12 mouse cellular contexts compared by ENCODE assay signal in the genomic region with DNA sequence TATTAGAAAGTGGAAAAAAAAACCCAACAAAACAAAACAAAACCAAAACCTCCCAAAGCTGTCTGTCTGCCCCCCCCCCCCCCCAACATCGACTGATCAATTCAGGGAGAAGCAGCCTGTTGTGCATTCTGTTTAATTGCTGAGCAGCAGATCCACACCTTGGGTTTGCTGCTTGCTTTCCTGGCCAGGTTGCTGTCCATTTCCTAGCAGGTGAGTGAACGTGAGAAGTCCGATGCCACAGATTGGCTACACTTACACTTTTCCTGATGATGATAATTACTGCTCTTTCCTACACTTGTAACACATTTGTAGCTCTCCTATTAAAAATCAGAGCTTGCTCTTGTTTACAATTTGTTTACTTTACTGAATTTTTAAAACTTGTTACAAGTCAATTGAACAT. TPM values are rescaled to one million over a fixed set of nuclear protein-coding genes. Genes with fewer than 3 reads are reported as not detected.
DNase-seq lines count a peak whose midpoint lies in the region; ATAC-seq and TF ChIP-seq lines count a peak whose summit lies in the region.
"Had no signal": no experiment of that assay in that cellular context is flagged by ENCODE, and none has a peak within 500 bp of the region (broad histone marks: within the 10 kb centered on the region; RNA-seq: fewer than 3 reads in every experiment).

No protein-coding gene starts in this region.

- H3K36me3 ChIP-seq in liver, postnatal 0 days (replicated peaks; ENCODE audit: insufficient read depth, low read length), result no peaks in the 10 kb centered on the region
- no peaks in the 10 kb centered on the region for H3K36me3 ChIP-seq in liver, embryonic 11.5 days (ENCODE audit: control insufficient read depth, insufficient read depth, low read length)
- no peaks in the 10 kb centered on the region for H3K36me3 ChIP-seq in CH12.LX (replicated peaks in 1 of 2; ENCODE audit: control insufficient read depth in 1 of 2, insufficient read depth in 1 of 2, low read length in 1 of 2)
- H3K36me3 ChIP-seq in embryonic facial prominence, embryonic 15.5 days, result no peaks in the 10 kb centered on the region
- H3K36me3 ChIP-seq: limb, embryonic 12.5 days had no signal

- in situ Hi-C loops in CH12.LX (cut with MboI; ENCODE audit: low pct_ligation_motif_present, low pct_unique_long_range_greater_than_20kb, low sequenced_read_pairs), result loop anchor here (25.0 kb wide), 2 partner anchors 656 to 1319 kb away; no protein-coding TSS in a partner anchor

- 0 out of 2 replicates have a peak, but pooled peaks cover 13% of the 10 kb centered on the region for H3K27me3 ChIP-seq in liver, postnatal 0 days (ENCODE audit: insufficient read depth, low read length)
- no peaks in the 10 kb centered on the region for H3K27me3 ChIP-seq in liver, embryonic 11.5 days (replicated peaks; ENCODE audit: control insufficient read depth, insufficient read depth, low read length)
- no peaks in the 10 kb centered on the region for H3K27me3 ChIP-seq in CH12.LX (replicated peaks)
- H3K27me3 ChIP-seq in embryonic facial prominence, embryonic 15.5 days, result peaks cover 3% of the 10 kb centered on the region; the same call in 1 of the 2 replicates

- TF ChIP-seq EP300 in liver, postnatal 0 days (IDR thresholded peaks at IDR 0.05; ENCODE audit: low read depth), result no peak
- no peak for TF ChIP-seq EP300 in CH12.LX (IDR thresholded peaks at IDR 0.05; ENCODE audit: low read length)

- no peak for TF ChIP-seq POLR2A in CH12.LX (IDR thresholded peaks at IDR 0.05; ENCODE audit: low read depth, low read length)

- dilution Hi-C loops in CH12.LX (cut with MboI; ENCODE audit: extremely low pct_ligation_motif_present, extremely low pct_unique_long_range_greater_than_20kb, low sequenced_read_pairs), result no loop called here

- H3K4me1 ChIP-seq in liver, postnatal 0 days (ENCODE audit: insufficient read depth), result peaks cover 10% of the 10 kb centered on the region; the same call in 1 of the 2 replicates
- peaks cover 19% of the 10 kb centered on the region for H3K4me1 ChIP-seq in liver, embryonic 11.5 days (replicated peaks; ENCODE audit: control insufficient read depth, insufficient read depth, low read length)
- H3K4me1 ChIP-seq in CH12.LX (ENCODE audit: control insufficient read depth in 1 of 2, insufficient read depth in 2 of 2), result peaks cover 2 to 34% of the 10 kb centered on the region in 2 experiments; a peak in 2 of 4 replicates
- peaks cover 5% of the 10 kb centered on the region; the same call in 1 of the 2 replicates for H3K4me1 ChIP-seq in embryonic facial prominence, embryonic 15.5 days

- WGBS in liver, postnatal 0 days (ENCODE audit: insufficient replicate concordance), result 59% methylated on average over 3 of the region's 3 CpGs
- 44% methylated on average over 3 of the region's 3 CpGs for WGBS in liver, embryonic 11.5 days
- 41% methylated on average over 3 of the region's 3 CpGs for WGBS in embryonic facial prominence, embryonic 15.5 days

- no peak for TF ChIP-seq CTCF in liver, postnatal 0 days (IDR thresholded peaks at IDR 0.05; ENCODE audit: low read depth)
- TF ChIP-seq CTCF in CH12.LX (conservative IDR thresholded peaks at IDR 0.05 in 1 of 2, IDR thresholded peaks at IDR 0.05 in 1 of 2; ENCODE audit: low read depth in 2 of 2, low read length in 2 of 2), result no peak

- H3K4me3 ChIP-seq in liver, postnatal 0 days (ENCODE audit: low read depth, low read length), result no peak overlapping the region
- H3K4me3 ChIP-seq in liver, embryonic 11.5 days (ENCODE audit: low read depth, low read length), result no peak overlapping the region
- no peak overlapping the region for H3K4me3 ChIP-seq in CH12.LX (replicated peaks in 1 of 3; ENCODE audit: low read depth in 2 of 3, low read length in 2 of 3, poor library complexity in 1 of 3)
- no peak overlapping the region for H3K4me3 ChIP-seq in embryonic facial prominence, embryonic 15.5 days (replicated peaks)

- no peak overlapping the region for H3K9ac ChIP-seq in liver, postnatal 0 days (replicated peaks)
- H3K9ac ChIP-seq in liver, embryonic 11.5 days (ENCODE audit: low read depth, low read length), result no peak overlapping the region
- no peak overlapping the region for H3K9ac ChIP-seq in CH12.LX (ENCODE audit: insufficient read depth, low read depth)
- no peak overlapping the region for H3K9ac ChIP-seq in embryonic facial prominence, embryonic 15.5 days
- H3K9ac ChIP-seq: limb, embryonic 12.5 days had no signal

- no peaks in the 10 kb centered on the region for H3K9me3 ChIP-seq in liver, postnatal 0 days (ENCODE audit: low read length)
- H3K9me3 ChIP-seq in liver, embryonic 11.5 days (ENCODE audit: control insufficient read depth, low read length), result no peaks in the 10 kb centered on the region
- no peaks in the 10 kb centered on the region for H3K9me3 ChIP-seq in CH12.LX (replicated peaks; ENCODE audit: low read length)
- no peaks in the 10 kb centered on the region for H3K9me3 ChIP-seq in embryonic facial prominence, embryonic 15.5 days (replicated peaks)
- H3K9me3 ChIP-seq: limb, embryonic 12.5 days had no signal

- ATAC-seq in liver, postnatal 0 days, result no peak
- ATAC-seq in liver, embryonic 11.5 days (replicated peaks; ENCODE audit: low FRiP score), result no peak
- ATAC-seq in embryonic facial prominence, embryonic 15.5 days (ENCODE audit: insufficient number of reproducible peaks, low FRiP score, low TSS enrichment, low read depth), result no peak

- no peak for TF ChIP-seq RAD21 in CH12.LX (IDR thresholded peaks at IDR 0.05; ENCODE audit: low read depth, low read length)

- H3K79me2 ChIP-seq in CH12.LX (replicated peaks; ENCODE audit: control insufficient read depth, extremely low read depth, insufficient read depth, poor library complexity, severe bottlenecking), result peaks cover 3% of the 10 kb centered on the region

- 0 out of 2 replicates have a peak overlapping the region, but pooled peaks have one; percentile 3 for H3K27ac ChIP-seq in liver, postnatal 0 days (ENCODE audit: low read depth)
- H3K27ac ChIP-seq in liver, embryonic 11.5 days (ENCODE audit: low read depth, low read length), result no peak overlapping the region
- no peak overlapping the region for H3K27ac ChIP-seq in CH12.LX (ENCODE audit: insufficient read depth, low read depth)
- H3K27ac ChIP-seq in embryonic facial prominence, embryonic 15.5 days (replicated peaks), result no peak overlapping the region
- H3K27ac ChIP-seq: limb, embryonic 12.5 days had no signal

- peak; percentile 87 for DNase-seq in heart, adult 11 months
- DNase-seq in heart, postnatal 4 days, result no peak
- DNase-seq in liver, postnatal 0 days, result no peak
- DNase-seq in liver, embryonic 11.5 days (ENCODE audit: low spot score), result no peak
- DNase-seq in CH12.LX (ENCODE audit: extremely low read depth), result no peak
- DNase-seq in adrenal gland, postnatal 4 days (ENCODE audit: low spot score in 2 of 2), result no peak
- no peak for DNase-seq in adrenal gland, postnatal 36 days
- DNase-seq: cerebellum, adult 8-10 months; embryo, embryonic 11 days; retina, postnatal 1 day had no signal

- H3K4me2 ChIP-seq in liver, postnatal 0 days (ENCODE audit: low read depth, low read length), result no peak overlapping the region
- H3K4me2 ChIP-seq in liver, embryonic 11.5 days, result no peak overlapping the region
- peak overlapping the region; percentile 47 for H3K4me2 ChIP-seq in CH12.LX (ENCODE audit: insufficient read depth, low read depth, poor library complexity, severe bottlenecking)
- H3K4me2 ChIP-seq in embryonic facial prominence, embryonic 15.5 days (replicated peaks), result 0 out of 2 replicates have a peak overlapping the region, but pooled peaks have one; percentile 17

TF ChIP-seq in CH12.LX, 34 proteins besides CTCF, POLR2A, EP300 and RAD21:
- no peak for TF ChIP-seq MAFK (IDR thresholded peaks at IDR 0.05; ENCODE audit: insufficient replicate concordance, low read length)
- no peak for TF ChIP-seq JUND (conservative IDR thresholded peaks at IDR 0.05; ENCODE audit: low read depth, low read length)

RNA-seq across cellular contexts. Expression of a gene that starts 0.9 kb away (rescaled TPM):
- total RNA-seq in heart, postnatal 4 days (2021), result 10 to 100 TPM; 59.7 to 66.5 TPM
- 8.1 and 8.8 TPM in 2 replicates for polyA plus RNA-seq in liver, postnatal 0 days (2015; fragmentation: Nextera tagmentation; extraction: Ambion mirVana)
- 32.8 and 33.2 TPM in 2 replicates for polyA plus RNA-seq in liver, embryonic 11.5 days (2014; fragmentation: Nextera tagmentation; extraction: Ambion mirVana)
- total RNA-seq in CH12.LX (2012; rRNA removed) (20.6 and 25.8 TPM in 2 replicates), CH12.LX (2014; rRNA removed) (12.9 and 13.2 TPM in 2 replicates)
- polyA plus RNA-seq in CH12.LX (2012; ENCODE audit: insufficient read length, low read depth), result 20.8 and 21.1 TPM in 2 replicates
- polyA plus RNA-seq in embryonic facial prominence, embryonic 15.5 days (2015; fragmentation: Nextera tagmentation; extraction: Ambion mirVana), result 69.8 and 71.2 TPM in 2 replicates
- 100 to 1,000 TPM; 169 to 173 TPM for total RNA-seq in adrenal gland, postnatal 4 days (2021)
- 100 to 1,000 TPM; 173 to 184 TPM for total RNA-seq in adrenal gland, postnatal 36 days (2021)

Comparison
In these comparisons a context has a peak if more than half of its experiments do, and no peak if none do; other contexts are left out.
1. H3K4me2 ChIP-seq: peak in CH12.LX (single experiment) and embryonic facial prominence, embryonic 15.5 days (single experiment); none in liver, postnatal 0 days (single experiment) and liver, embryonic 11.5 days (single experiment).